Mouse (Mus musculus): ENCODE data around the gene Fam122c.

The Fam122c gene

GRCm38 (mm10) chrX:53273124-53273523 is at the start of gene Fam122c:
Gene Fam122c (plus strand): TSS chrX:53273424.
- no peak for DNase-seq (ENCODE audit: low spot score)

- no peak for DNase-seq (ENCODE audit: low spot score)
Measured at GRCm38 (mm10) chrX:53224353-53224944, 48.8 kb upstream of the Fam122c start.

- DNase-seq (ENCODE audit: low spot score) = peak; percentile 42
Measured at GRCm38 (mm10) chrX:53231965-53232364, 41.3 kb upstream of the Fam122c start.

GRCm38 (mm10) chrX:53233689-53234088 is 39.5 kb upstream of the Fam122c start:
- no peak for DNase-seq (ENCODE audit: low spot score)

- DNase-seq (ENCODE audit: low spot score) = no peak
Measured at GRCm38 (mm10) chrX:53236404-53236803, 36.8 kb upstream of the Fam122c start.

- peak; percentile 49 for DNase-seq (ENCODE audit: low spot score)
Measured at GRCm38 (mm10) chrX:53237971-53238370, 35.3 kb upstream of the Fam122c start.

GRCm38 (mm10) chrX:53240011-53240410 is 33.2 kb upstream of the Fam122c start, which contains the start of gene Plac1:
Gene Plac1 (minus strand): TSS chrX:53240111.
- no peak for DNase-seq (ENCODE audit: low spot score)

- no peak for DNase-seq (ENCODE audit: low spot score)
Measured at GRCm38 (mm10) chrX:53255195-53255594, 18.0 kb upstream of the Fam122c start.

GRCm38 (mm10) chrX:53266186-53266585 is 7.0 kb upstream of the Fam122c start:
- DNase-seq (ENCODE audit: low spot score) = no peak

- peak; percentile 69 for DNase-seq (ENCODE audit: low spot score)
Measured at GRCm38 (mm10) chrX:53268856-53269255, 4.4 kb upstream of the Fam122c start.

- peak; percentile 93 for DNase-seq (ENCODE audit: low spot score)
Measured at GRCm38 (mm10) chrX:53269289-53270062, 3.7 kb upstream of the Fam122c start, which contains the start of gene Fam122b. Gene Fam122b (minus strand): TSS chrX:53269805.

- DNase-seq (ENCODE audit: low spot score) = no peak
Measured at GRCm38 (mm10) chrX:53270063-53270432, 3.2 kb upstream of the Fam122c start.

- peak; percentile 47 for DNase-seq (ENCODE audit: low spot score)
Measured at GRCm38 (mm10) chrX:53271628-53272027, 1.6 kb upstream of the Fam122c start.

GRCm38 (mm10) chrX:53287924-53288323 is 14.7 kb downstream of the Fam122c start:
- DNase-seq (ENCODE audit: low spot score) = no peak

- DNase-seq (ENCODE audit: low spot score) = no peak
Measured at GRCm38 (mm10) chrX:53320564-53320963, 47.3 kb downstream of the Fam122c start.

- no peak for DNase-seq (ENCODE audit: low spot score)
Measured at GRCm38 (mm10) chrX:53321111-53321510, 47.9 kb downstream of the Fam122c start.

- no peak for DNase-seq (ENCODE audit: low spot score)
Measured at GRCm38 (mm10) chrX:53330396-53330795, 57.2 kb downstream of the Fam122c start.

- DNase-seq (ENCODE audit: low spot score) = no peak
Measured at GRCm38 (mm10) chrX:53337355-53337754, 64.1 kb downstream of the Fam122c start.

GRCm38 (mm10) chrX:53341531-53341930 is 68.3 kb downstream of the Fam122c start:
- DNase-seq (ENCODE audit: low spot score) = peak; percentile 74

GRCm38 (mm10) chrX:53348374-53348773 is 75.2 kb downstream of the Fam122c start:
- DNase-seq (ENCODE audit: low spot score) = no peak

- DNase-seq (ENCODE audit: low spot score) = no peak
Measured at GRCm38 (mm10) chrX:53364668-53365383, 91.6 kb downstream of the Fam122c start.

GRCm38 (mm10) chrX:53369534-53370365 is 96.5 kb downstream of the Fam122c start:
- peak; percentile 41 for DNase-seq (ENCODE audit: low spot score)
